In genomic region chr2:11119301-11119700, GRCm38 (mm10) we compare ENCODE assay signal across 18 mouse cellular contexts. TPM values are rescaled to one million over a fixed set of nuclear protein-coding genes. Genes with fewer than 3 reads are reported as not detected.
DNase-seq lines count a peak whose midpoint lies in the region; ATAC-seq lines count a peak whose summit lies in the region.
"Had no signal": no experiment of that assay in that cellular context is flagged by ENCODE, and none has a peak within 500 bp of the region (broad histone marks: within the 10 kb centered on the region; RNA-seq: fewer than 3 reads in every experiment).

No protein-coding gene starts in this region.

- 19% methylated on average over 9 of the region's 9 CpGs for WGBS in kidney, embryonic 16.5 days

- peak; percentile 51 for DNase-seq in heart, adult 11 months
- no peak for DNase-seq in heart, postnatal 4 days
- peak; percentile 4 for DNase-seq in thymus, postnatal 0 days (ENCODE audit: low spot score)
- no peak for DNase-seq in thymus, postnatal 10 days (ENCODE audit: low spot score in 2 of 2)
- DNase-seq in skeletal muscle tissue, adult 2 months (ENCODE audit: low read depth, low spot score): peak; percentile 53
- no peak for DNase-seq in right cerebral cortex, postnatal 10 days (ENCODE audit: low spot score in 2 of 2)
- DNase-seq in adrenal gland, postnatal 10 days: no peak
- DNase-seq: cerebellum, adult 18-20 months; cerebellum, postnatal 36 days; heart, postnatal 10 days; layer of hippocampus, postnatal 36 days had no signal

- H3K9ac ChIP-seq in kidney, embryonic 16.5 days (replicated peaks; ENCODE audit: low read length): no peak overlapping the region
- H3K9ac ChIP-seq: embryonic facial prominence, embryonic 15.5 days; forebrain, postnatal 0 days; hindbrain, embryonic 12.5 days; liver, embryonic 15.5 days; midbrain, embryonic 13.5 days had no signal

- no peaks in the 10 kb centered on the region for H3K27me3 ChIP-seq in kidney, embryonic 16.5 days (ENCODE audit: insufficient read depth, low read length)
- H3K27me3 ChIP-seq: CH12.LX; embryonic facial prominence, embryonic 15.5 days; hindbrain, embryonic 12.5 days; liver, embryonic 15.5 days; midbrain, embryonic 13.5 days had no signal

- no peaks in the 10 kb centered on the region for H3K9me3 ChIP-seq in kidney, embryonic 16.5 days (ENCODE audit: low read length)
- H3K9me3 ChIP-seq: embryonic facial prominence, embryonic 15.5 days; hindbrain, embryonic 12.5 days; liver, embryonic 15.5 days; midbrain, embryonic 13.5 days had no signal

- H3K4me3 ChIP-seq in kidney, embryonic 16.5 days (ENCODE audit: low read length): no peak overlapping the region
- H3K4me3 ChIP-seq: embryonic facial prominence, embryonic 15.5 days; hindbrain, embryonic 12.5 days; liver, embryonic 15.5 days; midbrain, embryonic 13.5 days had no signal

- H3K36me3 ChIP-seq in kidney, embryonic 16.5 days (ENCODE audit: insufficient read depth, low read length): no peaks in the 10 kb centered on the region
- H3K36me3 ChIP-seq: embryonic facial prominence, embryonic 15.5 days; hindbrain, embryonic 12.5 days; liver, embryonic 15.5 days; midbrain, embryonic 13.5 days had no signal

- H3K4me1 ChIP-seq in kidney, embryonic 16.5 days (ENCODE audit: insufficient read depth, low read length): 0 out of 2 replicates have a peak, but pooled peaks cover 3% of the 10 kb centered on the region
- H3K4me1 ChIP-seq: embryonic facial prominence, embryonic 15.5 days; hindbrain, embryonic 12.5 days; liver, embryonic 15.5 days; midbrain, embryonic 13.5 days had no signal

- H3K4me2 ChIP-seq in kidney, embryonic 16.5 days (replicated peaks; ENCODE audit: low read depth, low read length): peak overlapping the region; percentile 34; the same call in 1 of the 2 replicates
- H3K4me2 ChIP-seq: embryonic facial prominence, embryonic 15.5 days; hindbrain, embryonic 12.5 days; liver, embryonic 15.5 days; midbrain, embryonic 13.5 days had no signal

- ATAC-seq in kidney, embryonic 16.5 days (ENCODE audit: low FRiP score, low TSS enrichment): no peak; the same call in 1 of the 2 replicates
- ATAC-seq: forebrain, postnatal 0 days; midbrain, embryonic 13.5 days had no signal

- no peak overlapping the region for H3K27ac ChIP-seq in kidney, embryonic 16.5 days (ENCODE audit: low read length)
- H3K27ac ChIP-seq: embryonic facial prominence, embryonic 15.5 days; hindbrain, embryonic 12.5 days; liver, embryonic 15.5 days; midbrain, embryonic 13.5 days had no signal

RNA-seq across cellular contexts. Expression of gene Prkcq, which starts 52.6 kb away (rescaled TPM):
- total RNA-seq in heart, postnatal 4 days (2021): 1 to 10 TPM; 1.2 to 1.7 TPM
- 54.6 and 63.1 TPM in 2 replicates for polyA plus RNA-seq in thymus, postnatal 0 days (2015; fragmentation: Nextera tagmentation; extraction: Ambion mirVana)
- 5.0 and 5.5 TPM in 2 replicates for polyA plus RNA-seq in kidney, embryonic 16.5 days (2015; fragmentation: Nextera tagmentation; extraction: Ambion mirVana)
- total RNA-seq in adrenal gland, postnatal 10 days (2021): 1 to 10 TPM; 3.5 to 9.3 TPM
- total RNA-seq: CH12.LX had no signal

Comparison
In these comparisons a context has a peak if more than half of its experiments do, and no peak if none do; other contexts are left out.
1. DNase-seq: peak in heart, adult 11 months (single experiment), thymus, postnatal 0 days (single experiment) and skeletal muscle tissue, adult 2 months (single experiment); none in heart, postnatal 4 days (single experiment), thymus, postnatal 10 days (0 of 2), right cerebral cortex, postnatal 10 days (0 of 2) and adrenal gland, postnatal 10 days (single experiment).